Mouse (Mus musculus) gastrocnemius, adult 18-20 months (tissue): ENCODE results near the gene Col4a3bp. TPM values are rescaled to one million over a fixed set of nuclear protein-coding genes. Genes with fewer than 3 reads are reported as not detected.
A peak's percentile ranks its signal among the peaks of the same experiment; 100 is the strongest.
"Not testable (repeated sequence)": the region's sequence is repeated elsewhere in the genome, so short reads cannot be mapped to it uniquely, and the experiment has no call there.

Source experiments
- DNase-seq: peaks from one replicate; pipeline ENCODE4 v3.0.0; 2021; ENCODE audit warnings: low spot score
- total RNA-seq, 2 experiments: library from RNA; stranded (reverse); gene quantifications; 2 replicates each; pipeline ENCODE4 v1.2.3; 2021

The Col4a3bp gene
- total RNA-seq, 2 experiments from 2014 or later = 40.3 to 41.8 TPM

DNA sequence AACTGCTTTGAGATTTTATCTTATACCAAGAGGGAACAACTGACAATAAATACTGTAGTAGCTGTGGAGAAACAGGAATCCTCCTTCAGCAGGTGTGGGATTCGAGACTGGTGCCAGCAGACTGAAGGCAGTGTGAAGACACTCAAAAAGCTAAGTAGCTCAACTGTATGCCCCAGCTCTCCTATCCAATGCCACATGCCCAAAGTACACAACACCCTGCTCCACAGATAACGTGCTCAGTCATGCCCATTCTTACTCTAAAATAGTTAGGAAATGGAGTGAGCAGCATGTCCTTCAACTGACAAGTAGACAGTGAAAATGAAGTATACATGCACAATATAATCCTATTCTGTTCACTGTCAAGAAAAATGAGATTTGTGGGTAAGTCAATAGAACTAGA is 101.8 kb downstream of the Col4a3bp start:
- DNase-seq = no peak

- no peak for DNase-seq
These were observed 103.4 kb downstream of the Col4a3bp start for GRCm38 (mm10) chr13:96645822-96646221.

- DNase-seq = no peak
These were observed 110.6 kb downstream of the Col4a3bp start for GRCm38 (mm10) chr13:96653041-96653440.

DNA sequence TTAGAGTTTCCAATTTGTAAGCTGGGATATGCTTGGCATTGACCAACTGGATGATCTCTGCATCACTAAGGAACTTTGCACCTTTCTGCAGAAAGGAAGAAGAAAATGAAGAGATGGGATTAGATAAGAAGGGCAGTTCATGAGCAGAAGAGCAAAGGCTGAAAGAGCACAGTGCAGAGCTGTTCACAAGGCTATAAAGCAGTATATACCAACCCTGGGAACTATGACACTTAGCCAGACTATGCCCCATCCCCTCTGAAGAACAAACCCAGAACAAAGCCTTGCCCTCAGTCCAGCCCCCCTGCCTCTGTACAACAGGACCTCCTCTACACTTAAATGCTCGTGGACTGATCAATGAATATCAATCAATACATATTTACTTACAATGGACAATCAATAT is 114.3 kb downstream of the Col4a3bp start:
- DNase-seq = no peak

DNA sequence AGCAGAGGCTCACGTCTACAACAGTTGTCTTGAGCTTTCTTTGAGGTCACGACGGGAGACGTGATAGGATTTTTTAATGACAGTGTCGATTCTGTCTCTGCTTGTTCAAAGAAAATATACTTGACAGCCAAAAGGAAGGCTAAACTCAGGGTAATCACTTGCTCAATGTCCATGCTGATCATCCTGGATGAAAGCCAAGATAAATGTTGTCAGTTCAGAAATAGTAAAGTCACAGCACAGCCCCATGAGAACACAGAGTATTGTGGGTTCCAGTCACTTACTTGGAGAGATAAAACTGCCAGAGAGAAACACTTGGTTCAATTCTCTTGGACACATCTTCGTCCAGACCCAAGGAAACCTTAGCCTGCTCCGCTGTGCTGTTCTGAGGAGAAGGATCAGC is 116.5 kb downstream of the Col4a3bp start:
- DNase-seq = no peak

DNA sequence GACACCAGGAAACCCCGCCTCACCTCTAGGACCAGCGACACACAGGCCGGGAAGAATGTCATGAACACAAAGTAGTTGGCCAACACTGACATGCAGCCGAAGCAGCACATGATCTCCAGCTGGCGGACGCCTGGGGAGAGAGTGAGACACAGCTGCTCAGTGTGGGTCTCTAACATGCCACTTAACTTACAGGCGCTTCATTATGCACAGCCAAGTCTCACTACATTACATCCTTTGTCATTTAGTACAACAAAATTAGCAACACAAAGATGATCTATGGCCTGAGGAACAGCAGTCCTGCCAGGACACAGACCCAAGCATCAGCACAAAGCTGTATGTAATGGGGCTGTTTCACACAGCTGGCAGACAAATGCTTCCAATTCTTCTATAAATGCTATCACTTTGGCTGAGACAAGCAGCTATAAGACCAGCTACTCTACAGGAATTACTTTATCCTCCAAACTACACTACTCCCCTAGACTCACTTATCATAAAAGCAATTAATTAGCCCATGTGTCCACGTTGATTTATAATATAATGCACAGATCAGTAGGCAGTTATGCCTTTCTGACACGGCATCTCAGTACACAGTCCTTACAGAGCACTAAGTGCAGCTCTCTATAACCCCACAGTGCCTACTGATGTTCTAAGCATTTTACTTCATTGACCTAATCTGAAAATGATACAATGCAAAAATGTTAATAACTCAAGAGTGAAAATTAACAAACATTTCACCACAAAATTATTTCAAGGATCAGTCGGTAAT is 117.9 kb downstream of the Col4a3bp start:
- DNase-seq = no peak

DNA sequence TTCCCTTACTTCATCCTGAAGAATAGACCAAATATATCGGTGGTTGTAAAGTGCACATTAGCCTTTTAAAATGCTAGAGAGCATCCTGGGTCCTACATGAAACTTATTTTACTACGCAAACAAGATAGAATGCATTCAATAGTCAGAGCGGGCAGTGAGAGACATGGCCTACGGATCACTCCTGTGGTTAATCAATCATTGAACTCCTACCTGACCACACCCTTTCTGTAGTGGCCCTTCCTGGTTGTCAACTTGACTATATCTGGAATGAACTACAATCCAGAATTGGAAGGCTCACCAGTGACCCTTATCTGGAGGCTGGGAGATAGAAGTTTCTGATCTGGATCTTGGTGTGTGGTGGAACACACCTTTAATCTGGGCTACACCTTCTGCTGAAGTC is 120.7 kb downstream of the Col4a3bp start:
- DNase-seq = not testable (repeated sequence)

DNA sequence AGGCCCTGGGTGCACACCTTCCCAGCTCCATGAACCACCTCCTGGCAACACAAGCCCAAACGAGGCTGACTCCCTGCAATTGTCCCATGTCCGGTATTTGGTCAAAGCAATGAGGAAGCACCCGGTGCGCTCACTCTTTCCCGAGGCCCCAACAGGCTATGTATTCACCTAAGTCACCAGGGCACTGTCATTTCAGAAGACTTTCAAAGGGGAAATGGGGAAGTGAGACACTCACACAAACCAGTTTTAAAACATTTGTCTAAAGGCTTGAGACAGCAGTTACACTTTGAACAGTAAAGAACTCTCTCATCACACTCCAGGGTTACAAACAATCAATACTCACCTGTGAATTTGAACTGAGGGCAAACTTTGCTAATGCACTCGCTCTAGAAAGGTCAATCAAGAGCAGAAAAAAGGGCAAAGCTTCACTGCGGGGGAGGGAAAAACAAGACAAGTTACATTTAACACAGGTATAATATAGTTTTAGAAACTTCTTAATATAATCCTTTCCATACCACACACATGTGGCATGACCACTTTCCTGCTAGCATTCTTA is 122.1 kb downstream of the Col4a3bp start:
- DNase-seq = no peak

DNA sequence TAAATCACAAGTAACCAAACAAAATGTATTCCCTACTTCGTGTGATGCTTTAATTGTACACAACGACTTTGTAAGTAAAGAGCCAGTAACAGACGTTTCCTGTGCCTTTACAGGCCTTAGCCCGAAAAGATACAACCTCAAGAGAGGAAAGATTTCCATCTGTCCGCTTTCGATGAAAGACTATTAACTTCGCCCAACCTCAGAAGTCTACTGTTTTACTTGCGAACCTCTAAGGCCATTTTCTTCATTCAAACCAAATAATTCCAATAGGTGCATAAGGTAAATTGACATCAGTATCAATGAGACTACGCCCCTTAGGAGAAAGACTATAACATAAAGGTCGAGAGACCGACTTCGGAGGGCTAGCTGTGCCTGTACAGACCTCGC is 127.6 kb downstream of the Col4a3bp start:
- no peak for DNase-seq

DNA sequence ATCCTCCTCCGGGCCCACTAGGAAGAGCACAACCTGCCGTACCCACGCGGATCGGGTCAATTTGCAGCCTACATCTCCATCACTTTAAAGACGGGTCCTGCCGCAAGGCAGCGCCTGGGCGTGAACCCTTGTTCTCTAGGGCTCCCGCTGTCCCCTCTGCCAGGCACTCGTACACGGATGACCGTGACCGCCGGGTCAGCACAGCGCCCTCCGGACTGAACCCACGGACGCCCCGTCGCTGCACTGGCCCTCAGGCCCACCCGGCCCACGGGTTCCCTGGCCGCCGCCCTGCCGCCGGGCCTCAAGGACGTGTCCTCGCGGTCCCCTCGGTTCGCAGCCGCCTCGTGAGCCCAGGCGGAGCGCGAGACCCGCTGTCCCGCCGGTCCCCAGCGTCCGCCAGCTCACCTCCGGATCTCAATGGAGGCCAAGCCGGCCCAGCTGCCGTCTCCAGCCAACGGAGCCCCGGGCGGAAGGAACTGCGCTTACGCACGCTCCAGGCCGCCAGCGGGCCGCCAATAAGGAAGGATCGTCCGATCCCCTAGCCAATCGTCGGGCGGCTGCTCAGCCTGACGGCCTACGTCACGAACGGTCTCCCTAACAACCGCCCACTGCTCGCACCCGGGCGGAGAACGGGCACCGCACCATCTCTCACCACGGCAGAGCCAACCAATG is 128.1 kb downstream of the Col4a3bp start, which contains the start of gene Hmgcr:
TSS of gene Hmgcr (minus strand) at position 531 of the 672 bp plus-strand sequence.
- peak; percentile 97 for DNase-seq

- DNase-seq = no peak
These were observed 128.9 kb downstream of the Col4a3bp start for GRCm38 (mm10) chr13:96671078-96671905.

DNA sequence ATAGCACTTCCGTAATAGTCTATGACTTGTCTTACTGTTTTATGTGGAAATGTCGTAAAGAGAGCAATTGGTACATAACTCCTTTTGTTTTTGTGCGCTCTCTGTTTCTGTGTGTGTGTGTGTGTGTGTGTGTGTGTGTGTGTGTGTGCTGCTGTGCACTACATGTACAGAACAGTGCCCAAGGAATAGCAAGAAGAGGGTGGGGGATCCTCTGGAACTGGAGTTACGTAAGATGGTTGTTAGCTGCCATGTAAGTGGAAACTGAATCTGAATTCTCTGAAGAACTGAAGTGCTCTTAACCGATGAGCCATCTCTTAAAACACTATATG is 129.5 kb downstream of the Col4a3bp start:
- DNase-seq = no peak

DNA sequence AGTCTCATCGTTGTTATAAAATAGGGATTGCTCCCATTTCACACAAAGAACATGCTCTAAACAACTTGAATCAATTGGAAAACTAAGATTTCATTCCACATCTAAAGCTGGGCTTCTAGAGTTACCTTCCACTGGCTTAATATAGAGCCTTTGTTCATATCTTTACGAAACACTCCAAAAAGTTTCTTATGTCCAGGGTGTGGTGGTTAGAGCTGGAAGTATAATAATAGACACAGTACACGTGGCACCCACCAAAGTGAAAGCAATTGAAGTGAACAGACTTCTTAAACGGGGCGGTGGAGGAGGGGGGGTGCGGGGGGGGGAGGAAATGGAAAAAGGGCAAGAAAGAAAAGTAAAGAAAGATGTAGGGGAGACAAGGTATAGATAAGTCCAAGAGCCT is 129.9 kb downstream of the Col4a3bp start:
- DNase-seq = no peak

- DNase-seq = no peak
These were observed 131.4 kb downstream of the Col4a3bp start for GRCm38 (mm10) chr13:96673817-96674216.

DNA sequence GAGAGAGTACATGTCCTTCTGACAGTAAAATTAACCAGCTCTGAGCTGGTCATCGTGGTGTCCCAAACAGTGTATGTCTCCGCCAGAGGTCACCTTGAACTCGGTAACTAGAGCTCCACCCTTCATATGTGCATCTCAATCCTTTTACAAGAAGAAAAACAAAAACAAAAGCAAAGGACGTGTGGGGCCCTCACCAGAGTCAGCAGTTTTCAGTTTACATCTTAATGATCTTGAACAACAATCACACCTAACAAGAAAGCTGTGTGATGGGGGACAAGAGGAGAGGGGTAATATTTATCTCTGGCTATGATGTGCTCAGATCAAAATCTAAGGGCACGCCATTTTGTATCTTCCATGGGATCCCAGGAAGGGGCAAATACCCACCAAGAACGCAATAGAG is 133.3 kb downstream of the Col4a3bp start:
- no peak for DNase-seq

GRCm38 (mm10) chr13:96677071-96677470 is 134.7 kb downstream of the Col4a3bp start:
- no peak for DNase-seq

DNA sequence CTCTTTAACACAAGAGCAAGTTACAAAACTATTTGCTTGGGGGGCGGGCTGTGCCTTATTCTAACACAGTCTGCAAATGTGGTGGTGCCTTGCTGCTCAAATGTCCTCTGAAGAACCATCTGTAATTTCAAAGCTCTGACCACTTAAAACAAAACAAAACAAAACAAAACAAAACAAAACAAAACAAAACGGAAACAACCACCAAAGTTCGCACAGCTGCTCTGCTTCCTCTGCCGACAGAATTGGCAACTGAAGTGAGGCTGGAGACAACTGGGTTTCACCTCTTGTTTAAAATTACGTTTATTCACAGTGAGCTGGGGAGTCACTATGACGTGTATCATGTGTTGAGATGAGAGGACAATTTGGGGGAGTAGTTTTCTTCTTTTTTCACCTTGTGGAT is 136.2 kb downstream of the Col4a3bp start:
- DNase-seq = no peak

GRCm38 (mm10) chr13:96680163-96681087 is 138.0 kb downstream of the Col4a3bp start:
- no peak for DNase-seq

DNA sequence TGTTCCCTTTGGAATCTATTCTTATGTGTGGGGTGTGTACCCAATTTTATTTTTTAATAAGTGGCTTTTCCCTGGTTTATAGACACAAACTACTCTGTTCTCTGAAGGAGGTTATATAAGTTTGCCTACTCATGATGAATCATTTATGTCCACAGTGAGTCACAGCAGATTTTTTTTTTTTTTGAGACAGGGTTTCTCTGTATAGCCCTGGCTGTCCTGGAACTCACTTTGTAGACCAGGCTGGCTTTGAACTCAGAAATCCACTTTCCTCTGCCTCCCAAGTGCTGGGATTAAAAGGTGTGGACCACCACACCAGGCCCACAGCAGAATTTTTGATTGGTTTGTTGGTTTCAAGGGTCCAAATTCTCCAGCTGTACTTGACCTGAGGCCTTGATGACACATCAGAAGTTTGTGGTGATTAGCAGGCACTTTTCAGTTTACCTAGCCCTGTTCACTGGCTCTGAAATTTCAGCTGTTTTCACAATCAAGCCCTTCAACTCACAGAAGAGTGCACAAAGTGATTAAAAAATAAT is 138.7 kb downstream of the Col4a3bp start:
- no peak for DNase-seq

DNA sequence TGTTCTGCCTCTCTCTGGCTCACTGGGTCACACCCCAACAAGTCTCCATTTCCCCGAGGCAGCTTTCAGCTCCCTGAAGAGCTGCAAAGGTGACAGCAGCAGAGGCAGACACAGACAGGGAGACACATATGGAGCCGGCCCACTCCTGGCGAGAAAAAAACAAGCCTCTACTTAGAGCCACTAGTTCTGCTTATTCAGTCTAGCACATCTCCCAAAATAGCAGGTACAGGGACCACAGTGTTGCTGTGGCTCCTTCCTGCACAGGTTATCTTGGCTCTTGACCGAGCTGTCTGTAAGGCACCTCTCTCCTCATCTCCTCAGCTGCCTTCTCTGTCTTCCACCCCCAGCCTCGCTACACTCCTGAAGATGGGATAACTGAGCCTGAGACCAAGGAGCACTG is 142.4 kb downstream of the Col4a3bp start:
- DNase-seq = no peak

- no peak for DNase-seq
These were observed 144.8 kb downstream of the Col4a3bp start for GRCm38 (mm10) chr13:96687261-96687660.
